Mouse (Mus musculus) midbrain, embryonic 10.5 days (tissue): ENCODE measurements around the gene Efnb1. TPM values are rescaled to one million over a fixed set of nuclear protein-coding genes. Genes with fewer than 3 reads are reported as not detected.
A peak's percentile ranks its signal among the peaks of the same experiment; 100 is the strongest.

Experiments used
- DNase-seq: peaks from one replicate; pipeline ENCODE4 v3.0.0-alpha.2; 2017; ENCODE audit warnings: low spot score
- H3K27ac ChIP-seq: fragments of 300-500 bp; sonication (generic); replicated peaks from 2 replicates; pipeline ENCODE4 v1.5.1; 2016; ENCODE audit warnings: mild to moderate bottlenecking
- H3K27me3 ChIP-seq: fragments of 300-500 bp; sonication (generic); 2 replicates; pipeline ENCODE4 v1.6.1; 2016; ENCODE audit warnings: low read depth, mild to moderate bottlenecking; ENCODE audit not compliant: poor library complexity, severe bottlenecking
- H3K36me3 ChIP-seq: fragments of 300-500 bp; sonication (generic); 2 replicates; pipeline ENCODE4 v1.6.1; 2016; ENCODE audit warnings: mild to moderate bottlenecking, moderate library complexity
- H3K4me1 ChIP-seq: fragments of 300-500 bp; sonication (generic); 2 replicates; pipeline ENCODE4 v1.6.1; 2016
- H3K4me3 ChIP-seq: fragments of 300-500 bp; sonication (generic); 2 replicates; pipeline ENCODE4 v1.5.1; 2016; ENCODE audit warnings: mild to moderate bottlenecking, moderate library complexity
- H3K9me3 ChIP-seq: fragments of 300-500 bp; sonication (generic); replicated peaks from 2 replicates; pipeline ENCODE4 v1.6.1; 2016; ENCODE audit warnings: mild to moderate bottlenecking
- WGBS: fragments of 180-500 bp; shearing (Covaris S2); methylation state at CpG from one replicate; pipeline ENCODE4 v1.1.7; 2016; 5-methylcytosine and 5-hydroxymethylcytosine counted together
- polyA plus RNA-seq: library from polyadenylated mRNA; unstranded; fragments of >200 nt; fragmentation: Nextera tagmentation; extraction: Ambion mirVana; gene quantifications from 2 replicates; pipeline ENCODE4 v1.2.1, GENCODE M21; 2016

Efnb1 gene
- polyA plus RNA-seq, 1 experiment from 2014 or later, result 50.6 TPM

DNA sequence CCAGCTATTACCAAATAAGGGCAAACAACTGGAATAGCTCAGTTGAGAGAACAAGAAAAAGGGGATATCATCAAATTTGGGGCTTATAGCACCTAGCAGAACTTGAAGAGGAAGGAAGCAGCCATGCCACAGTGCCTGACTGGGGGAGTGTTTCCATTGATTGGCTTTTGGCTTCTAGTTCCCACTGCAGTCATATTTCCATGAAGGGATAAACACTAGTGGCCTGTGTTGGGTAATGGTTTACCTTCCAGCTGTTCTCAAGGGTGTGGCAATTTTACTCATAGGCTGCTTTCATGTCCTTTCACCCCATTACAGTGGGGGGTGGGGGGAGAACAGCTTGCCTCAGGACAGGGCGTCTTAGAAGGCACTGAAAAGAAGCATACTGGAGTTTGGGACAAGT, 31.1 kb downstream of the Efnb1 start:
- H3K9me3 ChIP-seq, result no peaks in the 10 kb centered on the region
- no peaks in the 10 kb centered on the region for H3K36me3 ChIP-seq
- WGBS, result 96% methylated on average over 1 of the region's 1 CpGs
- peaks cover 6% of the 10 kb centered on the region; the same call in 1 of the 2 replicates for H3K4me1 ChIP-seq
- peaks cover 100% of the 10 kb centered on the region for H3K27me3 ChIP-seq
- H3K27ac ChIP-seq, result no peak overlapping the region
- DNase-seq, result no peak
- H3K4me3 ChIP-seq, result no peak overlapping the region

DNA sequence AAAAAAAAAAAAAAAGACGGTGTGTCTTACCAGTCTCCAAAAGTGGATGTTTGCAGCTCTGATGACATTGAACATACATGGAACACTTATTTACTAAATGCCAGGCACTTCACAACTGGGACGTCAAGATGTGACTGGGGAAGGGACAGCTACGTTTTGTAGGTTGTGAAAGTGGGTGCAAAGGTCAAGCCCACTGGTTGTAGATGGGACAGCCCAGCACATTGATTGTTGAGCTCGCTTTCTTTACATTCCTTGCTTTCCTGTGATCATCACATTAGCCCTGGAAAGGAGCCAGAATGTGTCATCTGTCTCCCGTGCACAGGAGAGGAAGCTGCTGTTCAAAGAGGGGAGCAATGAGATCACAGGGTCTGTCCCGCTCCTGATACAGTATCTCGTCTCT, 31.6 kb downstream of the Efnb1 start:
- H3K27me3 ChIP-seq, result peaks cover 100% of the 10 kb centered on the region
- no peak for DNase-seq
- WGBS, result 82% methylated on average over 7 of the region's 7 CpGs
- no peaks in the 10 kb centered on the region for H3K9me3 ChIP-seq
- H3K36me3 ChIP-seq, result no peaks in the 10 kb centered on the region
- H3K4me1 ChIP-seq, result peaks cover 10% of the 10 kb centered on the region; the same call in 1 of the 2 replicates
- no peak overlapping the region for H3K27ac ChIP-seq
- H3K4me3 ChIP-seq, result no peak overlapping the region

DNA sequence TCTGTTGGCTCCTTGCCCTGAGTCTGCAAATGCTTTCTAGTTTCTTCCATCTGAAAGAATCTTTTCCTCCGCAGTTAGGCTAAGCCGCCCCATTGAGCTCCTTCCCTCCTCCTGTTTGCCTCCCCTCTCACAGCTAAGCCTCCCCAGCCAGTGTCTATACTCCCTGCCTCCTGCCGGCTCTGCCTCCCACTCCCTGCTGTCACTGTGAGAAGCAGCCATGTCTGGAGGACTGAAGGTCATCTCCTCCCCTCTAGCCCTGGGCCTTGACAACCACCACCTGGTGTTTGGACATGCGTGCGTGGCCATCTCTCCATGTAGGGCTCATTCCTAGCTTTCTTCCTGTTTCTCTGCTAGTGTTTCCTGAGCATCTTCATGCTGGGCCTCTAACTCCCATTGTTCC, 36.4 kb downstream of the Efnb1 start:
- Histone ChIP-seq H3K4me3 (no peak overlapping the region), H3K4me1 (peaks cover 6% of the 10 kb centered on the region; the same call in 1 of the 2 replicates), H3K27ac (no peak overlapping the region), H3K9me3 (no peaks in the 10 kb centered on the region), H3K36me3 (no peaks in the 10 kb centered on the region), H3K27me3 (peaks cover 100% of the 10 kb centered on the region)
- no peak for DNase-seq
- WGBS, result 44% methylated on average over 5 of the region's 5 CpGs

DNA sequence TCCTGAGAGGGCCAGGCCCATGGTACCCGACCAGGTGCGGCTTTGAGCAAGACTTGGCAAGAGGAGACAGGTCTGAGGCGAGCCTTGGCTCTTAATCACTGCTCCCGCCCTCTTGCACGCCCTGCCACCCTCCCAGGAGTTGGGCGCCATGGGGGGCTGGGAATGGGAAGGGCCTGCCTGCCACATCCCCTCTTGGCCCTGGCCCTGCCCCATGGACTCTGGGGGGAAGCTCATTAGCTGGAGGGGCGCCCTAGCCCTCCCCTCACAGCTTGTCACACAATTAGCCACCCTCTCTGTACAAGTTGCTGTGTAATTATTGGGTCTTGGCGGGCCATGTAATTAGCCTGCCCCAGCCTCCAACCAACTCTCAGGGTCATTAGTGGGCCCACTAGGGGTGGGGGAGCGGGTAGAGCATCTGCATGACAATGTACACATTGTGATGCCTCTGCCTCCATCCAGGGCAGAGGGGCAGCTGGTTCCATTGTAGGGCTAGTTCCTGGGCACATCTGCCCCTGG, 49.2 kb downstream of the Efnb1 start:
- peaks cover 24% of the 10 kb centered on the region for H3K4me1 ChIP-seq
- DNase-seq, result no peak
- peaks cover 100% of the 10 kb centered on the region for H3K27me3 ChIP-seq
- WGBS, result 59% methylated on average over 8 of the region's 9 CpGs
- H3K27ac ChIP-seq, result no peak overlapping the region
- H3K9me3 ChIP-seq, result no peaks in the 10 kb centered on the region
- no peak overlapping the region for H3K4me3 ChIP-seq
- no peaks in the 10 kb centered on the region for H3K36me3 ChIP-seq

DNA sequence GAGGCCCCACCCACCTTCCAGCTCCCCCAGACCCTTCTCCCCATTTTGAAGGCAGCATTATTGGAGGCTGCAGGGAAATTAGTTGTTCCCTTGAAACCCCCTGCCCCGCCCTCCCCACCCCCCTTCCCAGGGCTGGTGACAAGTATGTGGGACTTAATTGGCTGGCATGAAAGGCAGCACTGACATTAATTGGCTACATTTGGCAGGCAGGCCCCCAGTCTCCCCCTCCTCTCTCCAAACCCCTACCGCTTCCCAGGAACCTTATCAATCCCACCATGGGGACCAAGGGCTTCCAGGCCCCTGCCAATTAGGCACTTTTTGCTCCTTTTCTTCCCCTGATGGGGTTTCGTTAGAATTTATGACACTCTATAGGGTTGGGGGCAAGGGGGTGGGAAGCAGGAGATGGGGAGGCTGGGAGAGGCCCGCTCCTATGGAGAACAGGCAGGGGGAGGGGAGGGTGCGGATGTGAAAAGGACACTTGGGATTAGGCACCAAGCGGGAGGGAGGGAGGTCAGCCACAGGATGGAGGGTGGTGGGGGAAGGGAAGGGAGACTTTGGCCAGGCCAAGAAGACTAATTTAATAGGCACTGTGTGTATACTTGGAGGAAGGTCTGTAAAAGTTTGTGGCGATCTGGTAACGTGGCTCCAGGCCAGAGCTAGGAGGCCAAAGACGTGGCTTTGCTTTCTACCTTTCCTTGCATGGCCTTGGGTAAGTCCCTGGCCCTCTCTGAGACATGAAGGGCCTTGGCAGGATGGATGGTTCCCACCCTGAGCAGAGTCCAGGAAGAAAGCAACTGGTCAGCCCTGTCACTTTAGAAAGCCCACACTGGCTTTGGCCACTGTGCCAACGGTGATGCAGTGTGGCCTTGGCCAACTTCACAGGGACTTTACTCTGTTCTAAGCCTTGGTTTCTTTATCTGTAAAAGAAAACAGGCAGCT, 50.8 kb downstream of the Efnb1 start:
- Histone ChIP-seq H3K27ac (peak overlapping the region; percentile 28; the same call in 1 of the 2 replicates), H3K36me3 (no peaks in the 10 kb centered on the region), H3K4me3 (no peak overlapping the region), H3K9me3 (no peaks in the 10 kb centered on the region), H3K27me3 (peaks cover 100% of the 10 kb centered on the region), H3K4me1 (peaks cover 24% of the 10 kb centered on the region)
- DNase-seq, result no peak
- 25% methylated on average over 9 of the region's 10 CpGs for WGBS

- Histone ChIP-seq H3K4me1 (peaks cover 23% of the 10 kb centered on the region), H3K9me3 (no peaks in the 10 kb centered on the region), H3K4me3 (no peak overlapping the region), H3K27ac (no peak overlapping the region), H3K36me3 (no peaks in the 10 kb centered on the region), H3K27me3 (peaks cover 100% of the 10 kb centered on the region)
- no peak for DNase-seq
- 70% methylated on average over 10 of the region's 10 CpGs for WGBS
Measured at GRCm38 (mm10) chrX:99191441-99192087, 55.6 kb downstream of the Efnb1 start.

- peak overlapping the region; percentile 74 for H3K27ac ChIP-seq
- peaks cover 48% of the 10 kb centered on the region for H3K4me1 ChIP-seq
- DNase-seq, result peak; percentile 34
- no peaks in the 10 kb centered on the region for H3K9me3 ChIP-seq
- H3K4me3 ChIP-seq, result no peak overlapping the region
- no peaks in the 10 kb centered on the region for H3K36me3 ChIP-seq
- peaks cover 100% of the 10 kb centered on the region for H3K27me3 ChIP-seq
- 28% methylated on average over 9 of the region's 9 CpGs for WGBS
Measured at GRCm38 (mm10) chrX:99196910-99197309, 61.0 kb downstream of the Efnb1 start.

DNA sequence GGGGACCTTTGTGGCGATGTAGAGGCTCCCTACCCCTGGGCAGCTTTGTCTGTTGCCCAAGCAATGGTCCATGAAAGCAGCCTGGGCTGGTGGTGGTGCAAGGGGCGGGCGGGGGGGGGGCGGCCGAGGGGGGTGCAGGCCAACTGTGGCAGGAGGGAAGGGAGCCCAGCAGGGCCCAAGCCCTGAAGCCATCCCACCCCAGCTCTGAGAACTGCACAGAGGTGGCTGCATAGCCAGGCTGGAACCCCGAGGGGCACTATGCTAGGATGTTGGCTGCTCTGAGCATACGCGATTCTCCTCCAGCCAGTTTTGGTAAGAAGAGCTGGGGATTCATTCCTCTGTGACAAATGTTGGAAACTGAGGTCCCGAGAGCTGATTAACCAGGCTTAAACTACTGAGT, 62.6 kb downstream of the Efnb1 start:
- DNase-seq, result no peak
- 32% methylated on average over 9 of the region's 9 CpGs for WGBS
- peaks cover 100% of the 10 kb centered on the region for H3K27me3 ChIP-seq
- peak overlapping the region; percentile 89 for H3K27ac ChIP-seq
- peaks cover 54% of the 10 kb centered on the region for H3K4me1 ChIP-seq
- H3K4me3 ChIP-seq, result peak overlapping the region; percentile 42
- no peaks in the 10 kb centered on the region for H3K9me3 ChIP-seq
- no peaks in the 10 kb centered on the region for H3K36me3 ChIP-seq

Other genes with a start within 250 kb of the Efnb1 start
- gene Ophn1, start 245.1 kb upstream of the Efnb1 start, polyA plus RNA-seq, result 16.4 and 19.6 TPM in 2 replicates
- gene Yipf6, start 199.8 kb upstream of the Efnb1 start, polyA plus RNA-seq, result 18.2 and 20.7 TPM in 2 replicates
- 14.8 and 16.4 TPM in 2 replicates for gene Stard8, start 132.9 kb upstream of the Efnb1 start, polyA plus RNA-seq